ENCODE assay signal across 19 mouse cellular contexts in genomic region chr5:74672556-74672955, GRCm38 (mm10). TPM values are rescaled to one million over a fixed set of nuclear protein-coding genes. Genes with fewer than 3 reads are reported as not detected.
"Had no signal": no experiment of that assay in that cellular context is flagged by ENCODE, and none has a peak within 500 bp of the region (broad histone marks: within the 10 kb centered on the region; RNA-seq: fewer than 3 reads in every experiment).

No protein-coding gene starts in this region.

- H3K9me3 ChIP-seq: limb, embryonic 13.5 days; liver, embryonic 12.5 days; liver, embryonic 15.5 days; lung, embryonic 15.5 days; megakaryocyte, embryonic 14.5 days; midbrain, embryonic 10.5 days; midbrain, embryonic 13.5 days; neural tube, embryonic 13.5 days had no signal

- H3K4me1 ChIP-seq: liver, embryonic 12.5 days; liver, embryonic 15.5 days had no signal

- H3K27ac ChIP-seq: limb, embryonic 13.5 days; liver, embryonic 12.5 days; liver, embryonic 15.5 days; lung, embryonic 15.5 days; midbrain, embryonic 10.5 days; midbrain, embryonic 13.5 days; neural tube, embryonic 13.5 days had no signal

- DNase-seq: kidney, adult 18-20 months; kidney, postnatal 10 days; left cerebral cortex, postnatal 4 days; liver; lung, adult 18-20 months; lung, postnatal 10 days; lung, postnatal 36 days; thymus, adult 18-20 months; thymus, postnatal 36 days had no signal

- H3K27me3 ChIP-seq: limb, embryonic 13.5 days; liver, embryonic 12.5 days; liver, embryonic 15.5 days; lung, embryonic 15.5 days; midbrain, embryonic 13.5 days; neural tube, embryonic 13.5 days had no signal

- H3K4me3 ChIP-seq: limb, embryonic 13.5 days; liver, embryonic 12.5 days; liver, embryonic 15.5 days; lung, embryonic 15.5 days; megakaryocyte, embryonic 14.5 days; midbrain, embryonic 10.5 days; midbrain, embryonic 13.5 days; myocyte; neural tube, embryonic 13.5 days had no signal

- H3K36me3 ChIP-seq: limb, embryonic 13.5 days; liver, embryonic 12.5 days; liver, embryonic 15.5 days; lung, embryonic 15.5 days; midbrain, embryonic 10.5 days; midbrain, embryonic 13.5 days; neural tube, embryonic 13.5 days had no signal

RNA-seq across cellular contexts. Expression of gene Lnx1, which starts 30.2 kb away (rescaled TPM):
- total RNA-seq: monocyte, adult 5-6 weeks had no signal
- polyA plus RNA-seq: liver, embryonic 15.5 days had no signal
